Mouse (Mus musculus) frontal cortex, adult 2 months (tissue): Measurements from ENCODE around the gene Naa60. TPM values are rescaled to one million over a fixed set of nuclear protein-coding genes. Genes with fewer than 3 reads are reported as not detected.

Experiments
- polyA plus RNA-seq: library from polyadenylated mRNA; depleted of rRNA; stranded (reverse); fragments of >200 nt; gene quantifications from 2 replicates; pipeline ENCODE4 v1.2.3, GENCODE M21; 2012; rRNA removed

Naa60 gene
- polyA plus RNA-seq, 1 experiment, result 114 TPM

Other genes starting within 250 kb of the Naa60 start
- gene Mefv, start 154.3 kb upstream of the Naa60 start, polyA plus RNA-seq, result not detected in 2 replicates
- 17.0 and 18.0 TPM in 2 replicates for gene Zfp263, start 128.3 kb upstream of the Naa60 start, polyA plus RNA-seq
- gene Olfr15, start 41.5 kb upstream of the Naa60 start, polyA plus RNA-seq, result 0.11 TPM in 1 of 2 replicates, not detected in the other
- gene Zfp174, start 25.1 kb upstream of the Naa60 start, polyA plus RNA-seq, result 2.9 and 3.4 TPM in 2 replicates
- 10.4 and 11.4 TPM in 2 replicates for gene Zfp597, start 12.2 kb downstream of the Naa60 start, polyA plus RNA-seq
- gene Gm20695, start 12.3 kb downstream of the Naa60 start, polyA plus RNA-seq, result 0.44 and 0.76 TPM in 2 replicates
- 8.8 and 8.9 TPM in 2 replicates for gene 1700037C18Rik, start 36.3 kb downstream of the Naa60 start, polyA plus RNA-seq
- 28.1 and 32.0 TPM in 2 replicates for gene Cluap1, start 36.4 kb downstream of the Naa60 start, polyA plus RNA-seq
- 2.5 and 2.6 TPM in 2 replicates for gene Nlrc3, start 104.3 kb downstream of the Naa60 start, polyA plus RNA-seq
- gene Slx4, start 131.4 kb downstream of the Naa60 start, polyA plus RNA-seq, result 32.6 and 33.8 TPM in 2 replicates
- gene Dnase1, start 164.6 kb downstream of the Naa60 start, polyA plus RNA-seq, result 0.29 and 0.42 TPM in 2 replicates
- 73.3 and 76.6 TPM in 2 replicates for gene Trap1, start 205.5 kb downstream of the Naa60 start, polyA plus RNA-seq